Mouse (Mus musculus) c-Kit-positive CD71-positive TER-119-negative erythroid progenitor cells, embryonic 14.5 days (primary cell): ENCODE data around the gene Dmrtb1.

Experiments
- DNase-seq: peaks from one replicate; pipeline ENCODE4 v3.0.0-alpha.2; 2013; ENCODE audit warnings: low read depth

Dmrtb1 gene

DNA sequence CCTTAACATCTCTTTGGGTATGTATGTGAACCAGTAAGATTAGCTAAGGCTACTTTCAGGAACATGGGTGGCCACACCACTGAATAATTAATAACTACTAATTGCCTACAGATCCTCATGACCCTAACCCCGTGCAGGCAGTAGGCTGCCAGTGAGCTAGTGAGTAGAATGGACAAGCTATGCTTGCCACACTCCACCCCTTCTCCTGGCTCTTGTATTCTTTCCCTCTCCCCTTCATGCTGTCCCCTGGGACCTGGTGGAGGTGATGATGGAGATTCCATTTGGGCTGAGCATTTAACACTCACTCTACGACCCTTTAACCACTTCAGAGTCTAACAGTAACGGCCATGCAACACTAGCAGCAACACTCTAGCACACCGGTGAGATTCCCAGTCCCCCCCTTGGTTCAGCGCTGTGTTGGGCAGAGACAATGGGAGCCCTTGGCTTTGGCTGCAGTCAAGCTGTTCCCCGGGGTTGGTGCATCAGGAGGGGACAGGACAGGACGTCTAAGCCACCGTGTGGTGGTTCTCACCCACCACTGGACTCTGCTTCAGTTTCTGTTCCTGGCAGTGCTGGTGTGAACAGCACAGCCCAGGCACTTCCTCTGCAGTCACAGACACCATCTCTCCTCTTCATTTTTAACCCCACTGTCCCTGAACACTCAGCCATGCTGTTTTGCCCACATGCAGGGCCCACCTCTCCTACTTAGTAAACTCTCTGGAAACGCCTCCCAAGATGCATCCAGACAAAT is 2.8 kb downstream of the Dmrtb1 start:
- no peak for DNase-seq

DNA sequence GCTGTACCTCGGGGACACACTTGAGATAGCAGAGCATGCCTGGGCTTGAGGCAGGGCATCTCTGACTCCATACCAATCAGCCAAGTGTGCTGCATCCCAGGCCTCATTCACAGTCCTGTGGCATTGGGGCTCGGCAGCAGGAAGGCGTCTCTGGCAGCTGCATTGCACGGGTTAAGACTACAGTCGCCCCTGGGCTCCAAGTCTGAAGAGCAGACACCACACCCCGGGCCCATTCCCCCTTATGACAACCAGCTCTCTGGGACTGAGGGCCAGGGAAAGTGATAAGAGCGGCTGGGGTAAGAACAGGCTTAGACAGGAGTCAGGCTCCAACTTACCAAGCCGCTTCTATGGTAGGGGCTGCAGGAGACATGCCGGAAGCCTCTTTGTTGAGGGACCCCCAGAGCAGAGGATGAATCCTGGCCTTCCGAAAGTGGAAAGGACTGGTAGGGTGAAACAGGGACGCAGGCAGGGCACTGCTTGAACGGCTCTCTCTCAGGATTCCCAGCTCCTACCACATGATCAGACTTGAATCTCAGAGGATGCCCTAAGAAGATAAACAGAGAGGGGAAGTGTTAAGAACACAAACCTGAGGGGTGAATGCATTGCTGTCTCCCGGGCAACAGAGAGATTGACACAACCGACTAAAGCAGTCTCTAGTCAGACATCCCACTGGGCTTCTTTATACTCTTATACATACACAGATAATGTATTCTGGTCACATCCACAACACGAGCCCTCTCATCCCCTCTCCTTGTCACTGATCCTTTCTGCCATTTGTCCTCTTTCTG is 3.5 kb downstream of the Dmrtb1 start:
- DNase-seq, result no peak

DNA sequence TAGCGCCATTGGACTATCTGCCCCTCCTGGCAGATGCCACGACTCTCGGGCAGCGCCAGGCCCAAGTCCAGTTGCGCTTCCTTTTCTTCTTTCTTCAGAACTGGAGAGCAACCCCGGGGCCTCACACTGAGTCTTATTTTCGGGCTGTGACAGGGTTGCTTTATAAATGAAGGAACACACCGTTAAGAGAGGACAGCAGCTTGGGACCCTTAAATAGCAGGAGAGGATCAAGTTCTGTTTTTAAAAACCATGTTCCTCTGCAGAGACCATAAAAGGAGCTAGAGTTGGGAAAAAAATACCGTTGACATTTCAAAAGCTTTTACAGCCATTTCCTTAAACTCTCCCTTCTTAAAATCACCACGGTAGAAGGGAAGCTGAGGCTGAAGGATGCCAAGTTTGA is 8.4 kb downstream of the Dmrtb1 start:
- no peak for DNase-seq

DNA sequence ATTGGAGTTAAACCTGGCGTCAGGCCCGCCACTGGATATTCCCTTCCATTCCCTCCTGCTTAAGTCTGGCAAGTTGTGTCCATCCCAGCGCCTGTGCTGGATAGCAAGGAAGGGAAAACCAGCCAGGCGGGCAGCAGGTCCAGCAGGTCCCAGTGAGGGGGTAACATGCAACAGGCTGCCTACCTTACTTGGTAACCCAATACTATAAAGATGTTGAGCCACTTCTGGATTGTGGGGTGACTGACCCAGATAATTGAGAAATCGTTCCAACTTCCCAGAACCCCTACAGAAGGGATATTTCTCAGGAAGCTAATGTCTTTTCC is 9.7 kb downstream of the Dmrtb1 start:
- DNase-seq, result no peak

DNA sequence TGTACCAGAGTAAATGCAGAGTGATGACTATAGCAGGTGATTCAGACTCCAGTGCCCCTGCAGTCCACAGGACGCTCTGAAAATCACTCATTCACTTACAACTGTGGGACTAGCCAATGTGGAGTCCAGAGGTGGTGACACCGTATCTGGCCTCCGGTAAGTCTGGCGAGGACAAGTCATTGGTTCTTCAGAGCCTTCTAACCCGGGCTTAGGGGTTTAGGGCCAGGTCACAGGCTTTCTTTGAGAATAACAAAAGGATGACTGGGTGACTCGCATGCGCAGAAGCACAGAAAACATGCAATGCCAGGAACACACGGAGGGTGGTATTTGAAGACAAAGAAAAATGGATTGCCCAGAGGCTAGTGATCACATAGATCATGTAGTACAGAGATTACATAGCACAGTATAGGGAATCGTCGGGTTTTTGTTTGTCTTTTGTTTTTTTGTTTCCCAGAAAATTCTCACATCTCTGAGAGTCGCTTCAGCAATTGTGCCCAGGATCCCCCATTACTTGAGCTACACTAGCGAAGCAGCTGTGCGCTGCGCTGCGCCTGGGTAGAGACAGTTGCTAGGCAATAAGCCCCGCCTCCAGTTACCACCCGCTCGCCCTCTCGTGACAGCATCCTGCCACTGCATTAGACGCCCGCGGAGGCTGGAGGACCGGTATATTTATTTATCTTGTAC is 10.2 kb downstream of the Dmrtb1 start:
- peak; percentile 71 for DNase-seq

DNA sequence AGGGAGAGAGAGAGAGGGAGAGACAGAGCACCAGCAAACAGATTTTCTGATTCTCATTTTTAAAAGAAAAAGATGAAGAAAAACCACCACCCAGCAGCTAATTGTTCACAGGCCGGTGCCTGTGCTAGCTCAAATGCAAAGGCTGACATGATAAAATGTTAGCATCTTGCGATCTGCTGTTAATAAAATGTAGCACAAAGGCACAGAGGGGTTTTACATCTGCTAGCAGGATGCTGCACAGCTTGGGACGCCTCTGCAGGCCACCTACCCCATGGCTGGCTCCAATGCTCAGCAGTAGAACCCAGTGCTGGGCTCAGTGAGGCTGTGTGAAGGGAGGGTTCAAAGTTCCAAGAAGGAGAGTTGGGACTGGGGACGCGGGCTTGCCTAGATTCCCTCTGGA is 13.3 kb downstream of the Dmrtb1 start:
- DNase-seq, result no peak

DNA sequence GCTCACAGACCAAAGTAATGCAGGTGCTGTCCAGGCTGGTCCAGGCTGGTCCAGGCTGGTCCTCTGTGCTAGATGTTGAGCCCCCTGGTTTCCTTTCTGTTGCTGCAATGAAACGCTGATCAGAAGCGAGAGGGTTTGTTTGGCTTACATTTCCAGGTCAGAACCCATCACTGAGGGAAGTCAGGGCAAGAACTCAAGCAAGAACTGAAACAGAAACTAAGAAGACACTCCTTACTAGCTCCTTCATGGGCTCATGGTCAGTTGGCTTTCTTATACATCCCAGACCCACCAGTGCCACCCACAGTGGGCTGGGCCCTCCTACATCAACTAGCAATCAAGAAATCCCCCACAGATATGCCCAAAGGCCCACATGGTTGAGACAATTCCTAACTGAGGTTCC is 15.5 kb downstream of the Dmrtb1 start:
- no peak for DNase-seq

DNA sequence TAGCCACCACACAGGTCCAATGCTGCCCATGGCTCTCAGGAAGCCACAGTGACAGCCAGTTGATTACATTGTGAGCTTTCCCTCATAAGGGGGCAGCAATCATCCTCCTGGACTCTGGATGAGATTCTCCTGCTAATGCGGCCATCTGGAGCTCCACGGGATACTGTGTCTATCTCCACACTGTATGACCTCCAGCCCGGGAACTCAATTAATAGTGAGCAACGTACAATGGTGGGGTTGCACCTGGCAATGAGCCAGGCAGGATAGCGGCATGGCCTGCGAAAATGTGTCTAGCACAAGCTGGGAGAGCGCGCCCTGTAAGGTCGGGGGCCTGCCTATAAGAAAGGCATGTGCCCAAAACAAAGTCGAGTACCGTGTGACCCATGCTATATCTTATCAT is 23.4 kb downstream of the Dmrtb1 start:
- DNase-seq, result no peak

DNA sequence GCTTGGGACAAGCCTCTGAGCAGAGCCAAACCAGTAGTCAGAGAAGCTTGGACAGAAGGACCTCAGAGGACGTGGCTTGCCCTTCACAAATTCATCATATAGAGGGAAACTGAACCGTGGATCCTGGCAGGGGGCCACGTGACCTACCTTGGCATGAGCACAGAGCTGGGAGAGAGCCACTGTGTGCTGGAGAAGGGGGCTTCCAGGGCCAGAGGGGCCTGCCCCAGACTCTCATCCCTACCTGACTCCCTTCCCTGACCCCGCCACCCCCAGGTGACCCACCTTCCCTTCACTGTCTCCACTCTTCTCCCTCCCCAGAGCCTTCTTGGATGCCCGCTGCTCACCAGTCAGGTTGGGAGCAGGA is 30.8 kb downstream of the Dmrtb1 start:
- DNase-seq, result no peak

DNA sequence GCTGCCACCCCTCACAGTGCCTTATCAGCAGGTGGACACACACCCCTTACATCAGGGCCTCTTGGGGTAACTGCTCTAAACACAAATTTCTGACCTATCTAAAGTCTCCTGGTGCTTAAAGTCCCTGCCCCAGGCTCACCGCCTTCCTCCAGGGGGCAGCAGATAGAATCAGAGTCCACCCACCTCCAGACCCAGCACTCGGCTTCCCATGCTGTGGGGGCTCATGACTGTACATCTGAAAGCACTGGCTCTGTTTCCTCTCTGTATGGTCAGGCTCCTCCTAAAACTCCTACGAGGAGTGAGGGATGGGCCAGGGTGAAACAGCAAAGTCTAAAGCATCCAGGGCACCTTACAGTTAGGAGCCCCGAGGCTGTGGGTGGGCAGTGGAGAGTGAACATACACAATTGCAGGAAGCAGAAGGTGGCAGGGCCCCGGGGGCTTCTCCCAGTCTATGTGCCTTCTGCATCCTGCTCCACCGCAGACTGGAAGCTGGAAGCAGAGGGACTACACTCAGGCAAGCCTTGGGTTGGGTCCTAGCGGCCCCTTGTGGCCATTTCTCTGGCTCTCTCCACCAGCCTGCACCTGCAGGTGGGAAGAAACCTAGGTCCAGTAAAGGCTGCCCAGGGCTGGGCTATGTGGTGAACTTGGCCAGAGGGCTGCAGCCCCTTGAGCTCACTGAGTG is 31.3 kb downstream of the Dmrtb1 start:
- peak; percentile 76 for DNase-seq

DNA sequence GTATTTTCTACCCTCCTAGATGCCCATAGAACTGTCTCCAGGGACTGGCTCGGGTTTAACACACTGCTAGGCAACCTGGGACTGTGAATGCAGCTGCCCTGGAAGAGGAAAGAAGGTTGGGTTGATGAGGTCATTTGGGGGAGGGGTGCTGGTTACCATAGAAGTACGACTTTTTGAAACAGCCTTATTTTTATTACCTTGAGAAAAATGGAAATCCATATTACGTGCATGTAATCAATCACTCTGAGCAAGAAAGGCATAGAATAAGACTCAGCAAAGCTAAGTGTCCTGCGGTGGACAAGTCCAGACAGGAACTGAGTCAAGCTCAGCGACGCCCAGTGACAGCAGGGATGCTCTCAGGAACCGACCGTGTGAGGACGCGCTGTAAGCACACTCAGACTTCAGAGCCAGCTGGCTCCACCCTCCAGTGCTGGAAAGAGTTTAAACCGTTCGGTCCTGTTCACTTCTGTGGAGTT is 33.0 kb downstream of the Dmrtb1 start:
- no peak for DNase-seq

DNA sequence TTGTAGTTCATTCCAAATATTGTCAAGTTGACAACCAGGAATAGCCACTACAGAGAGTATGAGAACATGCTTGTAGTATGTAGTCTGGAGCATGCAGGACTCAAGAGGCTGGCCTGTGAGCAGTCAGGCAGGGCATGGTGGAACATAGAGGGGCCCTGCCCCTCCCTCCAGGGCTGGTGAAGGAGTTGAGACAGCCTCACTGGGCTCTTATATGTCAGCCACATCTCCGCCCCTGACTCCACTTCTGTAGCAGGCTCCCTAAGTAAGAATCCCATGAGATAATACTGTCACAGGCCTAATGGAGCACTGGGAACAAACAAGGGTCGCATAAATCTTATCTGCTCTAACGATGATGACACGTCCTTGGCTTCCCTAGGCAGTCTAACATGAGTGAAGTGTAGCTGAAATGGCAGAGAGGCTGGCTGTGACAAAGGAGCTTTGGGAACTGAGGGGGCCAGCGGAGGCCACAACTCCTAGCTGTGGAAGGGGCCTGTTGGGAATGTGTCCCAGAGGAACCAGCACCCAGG is 35.0 kb downstream of the Dmrtb1 start:
- DNase-seq, result no peak

DNA sequence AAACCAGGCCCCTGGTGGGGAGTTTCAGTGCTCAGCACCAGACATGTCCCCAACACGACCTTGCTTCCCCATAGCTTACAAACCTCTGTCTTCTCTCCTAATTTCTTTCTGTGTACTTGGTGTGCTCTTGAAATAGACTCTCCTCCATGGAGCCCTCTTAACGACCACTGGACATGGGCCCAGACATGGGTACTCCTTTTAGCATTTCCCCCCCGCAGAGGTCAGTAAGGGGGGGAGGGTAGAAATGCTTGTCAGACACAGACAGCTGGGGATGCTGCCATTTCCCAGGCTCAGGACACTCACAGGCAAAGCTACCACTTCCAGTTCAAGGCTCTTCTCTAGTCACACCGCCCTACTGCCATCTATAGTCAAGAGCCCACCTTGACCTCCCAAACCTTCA is 42.4 kb downstream of the Dmrtb1 start:
- DNase-seq, result no peak

DNA sequence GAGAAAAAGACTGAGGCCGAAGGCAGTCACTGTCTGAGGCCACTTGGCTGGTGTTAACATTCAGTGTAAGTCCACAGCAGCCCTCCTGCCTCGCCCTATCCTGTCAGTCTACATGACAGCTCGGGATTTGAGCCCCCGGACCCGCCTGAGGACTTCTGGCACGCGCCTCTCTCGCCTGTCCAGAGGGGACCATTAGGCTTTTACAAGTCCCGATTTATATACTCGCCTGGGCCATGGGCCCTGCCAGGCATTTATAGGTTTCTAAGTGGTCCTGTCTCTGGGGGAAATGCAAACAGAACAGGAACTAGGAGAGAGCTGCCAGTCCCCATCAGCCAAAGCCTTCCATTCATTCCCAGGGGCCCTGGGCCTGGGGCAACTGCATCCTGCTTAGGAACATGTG is 45.7 kb downstream of the Dmrtb1 start:
- DNase-seq, result no peak

DNA sequence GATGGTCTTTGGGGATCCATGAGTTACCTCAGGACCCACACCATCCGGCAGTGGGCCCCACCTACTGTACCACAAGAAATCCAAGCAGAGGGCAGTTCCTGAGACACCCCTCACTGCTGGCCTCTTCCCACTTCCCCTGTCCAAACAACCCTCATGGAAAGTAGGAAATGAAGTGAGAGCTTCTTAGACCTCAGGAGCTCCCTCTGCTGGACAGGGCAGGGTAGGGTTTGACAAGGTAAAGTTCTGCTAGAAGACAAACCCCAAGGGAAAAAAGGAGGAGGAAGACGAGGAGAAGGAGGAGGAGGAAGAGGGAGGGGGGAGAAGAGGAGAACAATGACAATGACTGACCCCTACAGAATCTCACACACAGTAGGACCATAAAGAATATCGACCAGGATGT is 46.4 kb downstream of the Dmrtb1 start:
- DNase-seq, result peak; percentile 54

DNA sequence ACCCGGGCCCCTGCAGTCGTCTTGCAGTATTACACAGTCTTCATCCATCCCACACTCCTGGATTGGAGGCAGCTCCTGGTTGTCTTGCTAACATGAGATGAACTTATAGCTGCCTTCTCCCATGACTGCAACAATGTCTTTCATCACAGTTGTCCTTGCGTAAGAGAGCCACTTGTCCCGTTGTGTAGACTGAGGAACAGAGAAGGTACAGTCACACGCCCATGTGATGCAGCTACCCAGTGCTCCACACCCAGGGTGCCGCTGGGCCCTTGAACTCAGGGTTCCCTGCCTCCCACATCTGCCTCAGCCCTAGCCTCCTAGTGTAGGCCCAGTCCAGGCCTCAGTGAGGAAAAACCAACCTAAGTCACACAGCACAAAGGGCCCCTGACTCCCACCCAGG is 47.9 kb downstream of the Dmrtb1 start:
- DNase-seq, result no peak

DNA sequence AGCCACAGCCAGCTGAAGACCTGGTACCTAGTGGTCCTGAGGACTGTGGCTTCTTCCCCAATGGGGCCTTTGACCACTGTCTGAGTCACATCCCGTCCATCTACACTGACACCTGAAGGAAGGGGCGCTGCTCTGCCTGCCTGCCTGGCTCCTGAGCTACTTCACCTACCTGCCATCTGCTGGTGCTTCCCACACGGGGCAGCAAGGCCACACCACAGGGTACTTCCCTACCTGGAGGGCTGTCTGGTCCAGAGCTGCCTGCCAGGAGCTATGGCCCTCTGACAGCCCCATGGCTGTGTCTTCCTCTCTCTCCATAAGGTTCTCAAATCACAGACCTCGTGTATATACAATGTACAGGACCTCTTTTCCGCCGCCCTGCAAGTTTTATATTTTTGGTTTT is 49.4 kb downstream of the Dmrtb1 start:
- no peak for DNase-seq

DNA sequence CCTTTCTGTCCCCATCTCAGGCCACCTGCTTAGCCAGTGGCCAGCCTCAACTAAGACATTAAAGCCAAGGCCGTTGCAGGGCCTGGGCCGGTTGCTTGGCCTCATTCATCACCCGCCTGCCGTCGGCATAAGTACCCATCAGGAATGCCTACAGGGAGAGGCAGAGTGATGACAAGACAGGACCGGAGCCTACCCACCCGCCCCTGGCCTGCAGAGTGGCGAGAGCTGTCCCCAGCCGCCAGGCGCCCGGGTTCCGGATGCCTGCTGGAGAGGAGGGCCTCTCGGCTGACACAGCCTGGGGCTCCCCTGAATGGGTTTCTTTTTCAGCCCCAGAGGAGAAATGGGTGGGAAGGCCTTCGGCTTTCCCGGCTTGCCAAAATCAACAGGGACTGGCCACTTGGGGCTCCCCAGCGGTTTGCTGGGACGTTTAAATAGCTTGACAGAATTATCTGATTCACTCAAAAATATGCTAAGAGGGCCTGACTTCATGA is 55.1 kb downstream of the Dmrtb1 start:
- DNase-seq, result no peak

DNA sequence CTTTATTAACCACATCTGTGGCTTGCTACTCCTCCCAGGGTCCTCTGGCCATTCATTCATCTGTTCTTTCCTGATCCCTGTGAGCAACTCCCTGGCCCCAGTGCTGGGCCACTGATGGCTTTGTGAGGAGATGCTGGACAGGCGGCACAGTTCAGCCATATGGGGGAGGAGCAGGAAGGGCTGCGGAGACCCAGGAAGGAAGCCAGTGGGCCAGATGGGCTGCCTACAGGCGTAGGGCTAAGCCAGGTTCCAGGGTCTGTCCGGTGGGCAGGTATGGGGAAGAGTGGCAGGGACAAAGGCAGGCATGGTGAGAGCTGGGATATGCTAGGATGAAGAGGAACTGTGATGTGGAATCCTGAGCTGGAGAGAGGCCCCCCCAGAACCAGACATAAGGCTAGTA is 55.8 kb downstream of the Dmrtb1 start:
- no peak for DNase-seq
